Mouse (Mus musculus) lung, postnatal 0 days (tissue): Measurements from ENCODE around the gene Vmn1r10. TPM values are rescaled to one million over a fixed set of nuclear protein-coding genes. Genes with fewer than 3 reads are reported as not detected.
A peak's percentile ranks its signal among the peaks of the same experiment; 100 is the strongest.

Experiments used
- ATAC-seq: fragments of 200-750 bp; cut with Nextera tagmentation; 2 replicates; pipeline ENCODE4 v1.8.0; 2017; ENCODE audit warnings: moderate library complexity
- DNase-seq: peaks from one replicate; pipeline ENCODE4 v3.0.0-alpha.2; 2016; ENCODE audit warnings: low spot score
- H3K27ac ChIP-seq: fragments of 300-500 bp; sonication (generic); 2 replicates; pipeline ENCODE4 v1.5.1; 2014; ENCODE audit warnings: antibody characterized with exemption, mild to moderate bottlenecking, low read length, mixed read lengths
- H3K27me3 ChIP-seq: fragments of 300-500 bp; sonication (generic); replicated peaks from 2 replicates; pipeline ENCODE4 v1.6.1; 2014; ENCODE audit warnings: low read length, mixed read lengths; ENCODE audit not compliant: insufficient read depth
- H3K36me3 ChIP-seq: fragments of 300-500 bp; sonication (generic); 2 replicates; pipeline ENCODE4 v1.6.1; 2014; ENCODE audit warnings: low read length, mixed read lengths; ENCODE audit not compliant: insufficient read depth
- H3K4me1 ChIP-seq: fragments of 300-500 bp; sonication (generic); 2 replicates; pipeline ENCODE4 v1.6.1; 2014; ENCODE audit warnings: antibody characterized with exemption, low read depth, low read length, mixed read lengths; ENCODE audit not compliant: insufficient read depth
- H3K4me2 ChIP-seq: fragments of 300-500 bp; sonication (generic); replicated peaks from 2 replicates; pipeline ENCODE4 v1.6.1; 2014; ENCODE audit warnings: low read depth, mild to moderate bottlenecking, low read length, moderate library complexity, mixed read lengths
- H3K4me3 ChIP-seq: fragments of 300-500 bp; sonication (generic); 2 replicates; pipeline ENCODE4 v1.5.1; 2014; ENCODE audit warnings: low read depth, low read length
- H3K9ac ChIP-seq: fragments of 300-500 bp; sonication (generic); replicated peaks from 2 replicates; pipeline ENCODE4 v1.6.1; 2014; ENCODE audit warnings: low read depth, mild to moderate bottlenecking
- H3K9me3 ChIP-seq: fragments of 300-500 bp; sonication (generic); 2 replicates; pipeline ENCODE4 v1.6.1; 2016; ENCODE audit warnings: low read length, mixed read lengths
- CTCF ChIP-seq: IDR thresholded peaks from 2 replicates; pipeline ENCODE4 v1.5.1; 2016; ENCODE audit warnings: antibody characterized with exemption, mild to moderate bottlenecking
- EP300 ChIP-seq: IDR thresholded peaks from 2 replicates; pipeline ENCODE4 v1.6.1; 2016; ENCODE audit warnings: antibody characterized with exemption, mild to moderate bottlenecking, control low read depth
- WGBS: fragments of 180-500 bp; shearing (Covaris S2); extraction: QIAGEN DNeasy Blood & Tissue Kit; methylation state at CpG from one replicate; pipeline ENCODE4 v1.1.7; 2014; 5-methylcytosine and 5-hydroxymethylcytosine counted together
- polyA plus RNA-seq: library from polyadenylated mRNA; unstranded; fragments of >200 nt; fragmentation: Nextera tagmentation; extraction: Ambion mirVana; gene quantifications from 2 replicates; pipeline ENCODE4 v1.2.1, GENCODE M21; 2015

Vmn1r10 gene
- polyA plus RNA-seq, result not detected in 2 replicates

DNA sequence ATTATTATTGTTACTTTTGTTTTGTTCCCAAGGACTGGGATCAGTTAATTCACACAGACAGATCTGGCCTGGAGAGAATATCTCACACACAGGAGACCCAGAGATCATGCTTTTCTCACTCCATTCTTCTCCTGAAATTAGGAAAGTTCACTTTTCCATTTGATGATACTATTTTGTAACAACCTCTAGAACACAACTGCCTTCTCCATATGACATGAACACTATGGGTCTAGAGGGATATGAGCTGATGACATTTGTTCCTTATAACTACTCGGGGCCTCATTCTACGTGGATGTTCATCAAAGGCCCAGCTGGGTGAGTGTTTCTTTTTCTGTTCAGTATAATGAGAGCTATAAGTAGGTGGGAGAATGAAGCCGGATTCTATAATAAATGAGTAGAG lies at the start of gene Vmn1r10:
TSS of gene Vmn1r10 (plus strand) at position 301 of the 400 bp plus-strand sequence.
- H3K36me3 ChIP-seq, result no peaks in the 10 kb centered on the region
- no peaks in the 10 kb centered on the region for H3K9me3 ChIP-seq
- ATAC-seq, result no peak
- no peak within 1 kb of the TSS for H3K9ac ChIP-seq
- no peak within 1 kb of the TSS for H3K4me2 ChIP-seq
- H3K4me3 ChIP-seq, result no peak within 1 kb of the TSS
- H3K27me3 ChIP-seq, result no peaks in the 10 kb centered on the region
- 70% methylated on average over 3 of the region's 3 CpGs for WGBS
- no peak for TF ChIP-seq CTCF
- TF ChIP-seq EP300, result no peak
- DNase-seq, result no peak
- no peak within 1 kb of the TSS for H3K27ac ChIP-seq
- no peaks in the 10 kb centered on the region for H3K4me1 ChIP-seq

DNA sequence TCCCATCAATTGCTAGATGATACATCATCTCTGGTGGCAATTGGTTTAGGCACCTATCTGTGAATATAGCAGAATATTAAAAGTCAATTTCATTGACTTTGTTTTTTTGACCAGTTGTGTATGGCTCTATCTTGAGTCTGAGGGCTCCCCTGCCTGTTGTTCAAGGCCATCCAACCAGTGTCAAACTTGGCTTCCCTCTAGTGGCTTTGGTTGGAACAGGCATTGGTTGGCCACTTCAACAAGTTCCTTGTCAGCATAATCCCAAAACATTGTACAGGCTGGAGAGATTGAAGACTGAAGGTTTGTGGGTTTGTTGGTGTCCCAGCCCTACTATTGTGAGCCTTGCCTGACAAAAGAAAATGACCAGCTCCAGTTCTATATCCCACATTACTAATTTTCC lies 45.5 kb upstream of the Vmn1r10 start:
- no peaks in the 10 kb centered on the region for H3K36me3 ChIP-seq
- TF ChIP-seq CTCF (0 out of 2 replicates have a peak, but pooled peaks have one; percentile 13), EP300 (no peak)
- ATAC-seq, result no peak
- no peak overlapping the region for H3K4me3 ChIP-seq
- no peak overlapping the region for H3K9ac ChIP-seq
- no peaks in the 10 kb centered on the region for H3K9me3 ChIP-seq
- no peaks in the 10 kb centered on the region for H3K4me1 ChIP-seq
- no peak for DNase-seq
- H3K27ac ChIP-seq, result no peak overlapping the region
- no peak overlapping the region for H3K4me2 ChIP-seq
- H3K27me3 ChIP-seq, result no peaks in the 10 kb centered on the region

DNA sequence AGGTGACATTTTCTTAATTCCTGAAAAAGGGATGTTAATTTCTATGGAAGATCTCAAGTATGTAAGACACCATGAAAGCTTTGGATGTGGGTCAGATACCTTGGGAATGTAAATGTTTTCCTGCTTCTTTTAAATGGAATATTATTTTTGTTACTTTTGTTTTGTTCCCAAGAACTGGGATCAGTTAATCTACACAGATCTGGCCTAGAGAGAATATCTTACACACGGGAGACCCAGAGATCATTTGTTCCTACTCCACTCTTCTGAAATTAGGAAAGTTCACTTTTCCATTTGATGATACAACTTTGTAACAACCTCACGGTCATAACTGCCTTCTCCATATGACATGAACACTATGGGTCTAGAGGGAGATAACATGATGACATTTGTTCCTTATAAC lies 42.8 kb upstream of the Vmn1r10 start, which contains the start of gene Vmn1r9:
TSS of gene Vmn1r9 (plus strand) at position 301 of the 400 bp plus-strand sequence.
- no peak for DNase-seq
- no peak within 1 kb of the TSS for H3K9ac ChIP-seq
- no peak within 1 kb of the TSS for H3K4me2 ChIP-seq
- no peak for ATAC-seq
- WGBS, result 74% methylated on average over 2 of the region's 2 CpGs
- H3K27me3 ChIP-seq, result no peaks in the 10 kb centered on the region
- no peak within 1 kb of the TSS for H3K27ac ChIP-seq
- no peaks in the 10 kb centered on the region for H3K36me3 ChIP-seq
- H3K4me1 ChIP-seq, result no peaks in the 10 kb centered on the region
- H3K4me3 ChIP-seq, result no peak within 1 kb of the TSS
- TF ChIP-seq EP300 (no peak), CTCF (no peak)
- H3K9me3 ChIP-seq, result no peaks in the 10 kb centered on the region

DNA sequence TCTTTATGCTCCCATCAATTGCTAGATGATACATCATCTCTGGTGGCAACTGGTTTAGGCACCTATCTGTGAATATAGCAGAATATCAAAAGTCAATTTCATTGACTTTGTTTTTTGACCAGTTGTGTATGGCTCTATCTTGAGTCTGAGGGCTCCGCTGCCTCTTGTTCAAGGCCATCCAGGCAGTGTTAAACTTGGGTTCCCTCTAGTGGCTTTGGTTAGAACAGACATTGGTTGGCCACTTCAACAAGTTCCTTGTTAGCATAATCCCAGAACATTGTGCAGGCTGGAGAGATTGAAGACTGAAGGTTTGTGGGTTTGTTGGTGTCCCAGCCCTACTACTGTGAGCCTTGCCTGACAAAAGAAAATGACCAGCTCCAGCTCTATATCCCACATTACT lies 2.9 kb upstream of the Vmn1r10 start:
- Histone ChIP-seq H3K4me2 (no peak overlapping the region), H3K27me3 (no peaks in the 10 kb centered on the region), H3K27ac (no peak overlapping the region), H3K9ac (no peak overlapping the region), H3K4me3 (no peak overlapping the region), H3K36me3 (no peaks in the 10 kb centered on the region), H3K9me3 (no peaks in the 10 kb centered on the region), H3K4me1 (no peaks in the 10 kb centered on the region)
- 55% methylated on average over 1 of the region's 1 CpGs for WGBS
- TF ChIP-seq CTCF, result no peak
- TF ChIP-seq EP300, result no peak
- DNase-seq (no peak), ATAC-seq (no peak)

DNA sequence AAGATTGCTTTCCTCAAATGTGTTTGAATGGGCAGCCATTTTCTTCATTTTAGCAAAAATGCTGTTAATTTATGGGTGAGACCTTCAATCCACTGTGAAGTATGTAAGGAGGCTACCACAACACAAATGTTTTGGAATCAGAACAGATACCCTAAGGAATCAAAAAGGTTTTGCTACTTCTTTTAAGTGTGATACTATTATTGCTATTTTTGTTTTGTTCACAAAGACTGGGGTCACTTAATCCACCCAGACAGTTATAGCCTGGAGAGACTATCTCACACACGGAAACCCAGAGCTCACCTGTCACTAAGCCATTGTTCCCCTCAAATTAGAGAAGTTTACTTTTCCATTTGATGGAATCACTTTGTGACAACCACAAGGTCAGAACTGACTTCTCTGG lies 23.9 kb downstream of the Vmn1r10 start, which contains the start of gene Vmn1r11:
TSS of gene Vmn1r11 (plus strand) at position 301 of the 400 bp plus-strand sequence.
- no peak for ATAC-seq
- H3K9me3 ChIP-seq, result no peaks in the 10 kb centered on the region
- H3K27ac ChIP-seq, result no peak within 1 kb of the TSS
- TF ChIP-seq EP300 (no peak), CTCF (no peak)
- no peaks in the 10 kb centered on the region for H3K36me3 ChIP-seq
- H3K9ac ChIP-seq, result no peak within 1 kb of the TSS
- no peaks in the 10 kb centered on the region for H3K27me3 ChIP-seq
- no peak within 1 kb of the TSS for H3K4me2 ChIP-seq
- no peak within 1 kb of the TSS for H3K4me3 ChIP-seq
- no peaks in the 10 kb centered on the region for H3K4me1 ChIP-seq
- DNase-seq, result no peak
- WGBS, result 57% methylated on average over 1 of the region's 1 CpGs

DNA sequence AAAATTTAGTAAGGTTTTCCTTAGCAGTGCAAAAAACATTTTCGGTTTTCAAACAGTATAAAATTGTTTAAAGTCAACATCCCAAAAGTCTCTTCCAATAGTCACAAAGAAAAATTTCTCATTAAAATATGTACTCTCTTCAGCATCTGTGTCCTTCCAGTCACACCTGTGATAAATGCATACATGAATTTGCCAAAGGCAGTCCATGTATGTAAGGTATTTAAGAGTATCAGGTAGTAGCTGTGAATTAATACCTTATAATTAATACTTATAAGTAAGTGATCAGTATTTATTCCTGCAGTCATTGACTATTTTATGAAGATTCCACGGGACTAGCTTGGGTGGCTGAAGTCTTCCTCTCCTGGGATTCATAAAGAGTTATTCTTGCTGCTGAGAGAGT lies 47.4 kb downstream of the Vmn1r10 start, which contains the start of gene Vmn1r12:
TSS of gene Vmn1r12 (plus strand) at position 301 of the 400 bp plus-strand sequence.
- Histone ChIP-seq H3K9me3 (no peaks in the 10 kb centered on the region), H3K36me3 (no peaks in the 10 kb centered on the region), H3K27me3 (no peaks in the 10 kb centered on the region), H3K27ac (no peak within 1 kb of the TSS), H3K4me1 (no peaks in the 10 kb centered on the region), H3K9ac (no peak within 1 kb of the TSS), H3K4me2 (no peak within 1 kb of the TSS), H3K4me3 (no peak within 1 kb of the TSS)
- ATAC-seq (no peak), DNase-seq (no peak)
- WGBS, result 65% methylated on average over 2 of the region's 2 CpGs
- no peak for TF ChIP-seq CTCF
- no peak for TF ChIP-seq EP300

Other genes with a start within 250 kb of the Vmn1r10 start
- 46.4 and 46.6 TPM in 2 replicates for gene Nt5c3, start 185.5 kb upstream of the Vmn1r10 start, polyA plus RNA-seq
- 0.14 and 0.17 TPM in 2 replicates for gene Vmn1r4, start 185.4 kb upstream of the Vmn1r10 start, polyA plus RNA-seq
- gene Vmn1r5, start 139.2 kb upstream of the Vmn1r10 start, polyA plus RNA-seq, result not detected in 2 replicates
- not detected in 2 replicates for gene Vmn1r6, start 112.2 kb upstream of the Vmn1r10 start, polyA plus RNA-seq
- gene Vmn1r7, start 84.1 kb upstream of the Vmn1r10 start, polyA plus RNA-seq, result not detected in 2 replicates
- not detected in 2 replicates for gene Vmn1r8, start 77.2 kb upstream of the Vmn1r10 start, polyA plus RNA-seq
- gene Vmn1r9, start 42.7 kb upstream of the Vmn1r10 start, polyA plus RNA-seq, result not detected in 2 replicates
- not detected in 2 replicates for gene Vmn1r11, start 24.0 kb downstream of the Vmn1r10 start, polyA plus RNA-seq
- not detected in 2 replicates for gene Vmn1r12, start 47.5 kb downstream of the Vmn1r10 start, polyA plus RNA-seq
- not detected in 2 replicates for gene Vmn1r13, start 93.8 kb downstream of the Vmn1r10 start, polyA plus RNA-seq
- not detected in 2 replicates for gene Vmn1r14, start 122.2 kb downstream of the Vmn1r10 start, polyA plus RNA-seq
- not detected in 2 replicates for gene Vmn1r15, start 148.5 kb downstream of the Vmn1r10 start, polyA plus RNA-seq
- not detected in 2 replicates for gene Vmn1r16, start 220.0 kb downstream of the Vmn1r10 start, polyA plus RNA-seq